In genomic region chr12:73160341-73160740, GRCm38 (mm10) we compare ENCODE assay signal across 12 mouse cellular contexts. TPM values are rescaled to one million over a fixed set of nuclear protein-coding genes. Genes with fewer than 3 reads are reported as not detected.
DNase-seq lines count a peak whose midpoint lies in the region; ATAC-seq and TF ChIP-seq lines count a peak whose summit lies in the region.
"Had no signal": no experiment of that assay in that cellular context is flagged by ENCODE, and none has a peak within 500 bp of the region (broad histone marks: within the 10 kb centered on the region; RNA-seq: fewer than 3 reads in every experiment).

No protein-coding gene starts in this region.

- H3K27ac ChIP-seq in left cerebral cortex, adult 2 months: no peak overlapping the region
- H3K27ac ChIP-seq in embryonic facial prominence, embryonic 15.5 days (replicated peaks): 0 out of 2 replicates have a peak overlapping the region, but pooled peaks have one; percentile 3
- H3K27ac ChIP-seq in kidney, adult 2 months (ENCODE audit: insufficient read depth, low read depth, low read length): no peak overlapping the region
- H3K27ac ChIP-seq: neural tube, embryonic 13.5 days had no signal

- H3K4me2 ChIP-seq in embryonic facial prominence, embryonic 15.5 days (replicated peaks): no peak overlapping the region
- H3K4me2 ChIP-seq: neural tube, embryonic 13.5 days had no signal

- H3K4me1 ChIP-seq in embryonic facial prominence, embryonic 15.5 days: no peaks in the 10 kb centered on the region
- H3K4me1 ChIP-seq in kidney, adult 2 months (ENCODE audit: control insufficient read depth, insufficient read depth, low read length): 0 out of 2 replicates have a peak, but pooled peaks cover 7% of the 10 kb centered on the region

- no peak overlapping the region for H3K4me3 ChIP-seq in left cerebral cortex, adult 2 months
- no peak overlapping the region for H3K4me3 ChIP-seq in embryonic facial prominence, embryonic 15.5 days (replicated peaks)
- no peak overlapping the region for H3K4me3 ChIP-seq in kidney, adult 2 months (ENCODE audit: insufficient read depth, low read depth, low read length)
- H3K4me3 ChIP-seq: neural tube, embryonic 13.5 days had no signal

- no peaks in the 10 kb centered on the region for H3K36me3 ChIP-seq in embryonic facial prominence, embryonic 15.5 days
- no peaks in the 10 kb centered on the region for H3K36me3 ChIP-seq in kidney, adult 2 months (ENCODE audit: control insufficient read depth, insufficient read depth, low read length)
- H3K36me3 ChIP-seq: neural tube, embryonic 13.5 days had no signal

- TF ChIP-seq CTCF in left cerebral cortex, adult 2 months (IDR thresholded peaks at IDR 0.05): peak; percentile 4
- TF ChIP-seq CTCF in kidney, adult 2 months (conservative IDR thresholded peaks at IDR 0.05; ENCODE audit: insufficient read depth, insufficient read length, low read depth, low read length): no peak

- no peak overlapping the region for H3K9ac ChIP-seq in embryonic facial prominence, embryonic 15.5 days
- H3K9ac ChIP-seq: neural tube, embryonic 13.5 days had no signal

- WGBS in embryonic facial prominence, embryonic 15.5 days: 46% methylated on average over 4 of the region's 4 CpGs
- 50% methylated on average over 4 of the region's 4 CpGs for WGBS in kidney, adult 2 months

- no peaks in the 10 kb centered on the region for H3K9me3 ChIP-seq in embryonic facial prominence, embryonic 15.5 days (replicated peaks)

- DNase-seq in left cerebral cortex, adult 2 months (ENCODE audit: extremely low spot score in 1 of 2, low spot score in 2 of 2): no peak
- no peak for DNase-seq in left cerebral cortex, postnatal 14 days (ENCODE audit: low spot score in 2 of 2)
- peak; percentile 57 to 73 for DNase-seq in lung, adult 18-20 months
- peak; percentile 6 for DNase-seq in ovary, postnatal 14 days (ENCODE audit: low spot score)
- DNase-seq in kidney, adult 2 months: no peak
- no peak for DNase-seq in thymus, postnatal 25 days
- DNase-seq: cerebellum, adult 2 months; gastrocnemius, postnatal 25 days; left cerebral cortex, postnatal 4 days had no signal

- no peaks in the 10 kb centered on the region for H3K27me3 ChIP-seq in embryonic facial prominence, embryonic 15.5 days
- H3K27me3 ChIP-seq in kidney, adult 2 months (replicated peaks; ENCODE audit: control insufficient read depth, insufficient read depth, low read length): no peaks in the 10 kb centered on the region
- H3K27me3 ChIP-seq: neural tube, embryonic 13.5 days had no signal

- no peak for ATAC-seq in embryonic facial prominence, embryonic 15.5 days (ENCODE audit: insufficient number of reproducible peaks, low FRiP score, low TSS enrichment, low read depth)
- ATAC-seq: inflammation-experienced regulatory T-cells, adult 6 months had no signal

- intact Hi-C loops in left cerebral cortex, adult 2 months (cut with DNase I): no loop called here
- intact Hi-C loops in left cerebral cortex, postnatal 14 days (cut with DNase I): no loop called here

- TF ChIP-seq POLR2A in kidney, adult 2 months (IDR thresholded peaks at IDR 0.05; ENCODE audit: low read depth, low read length): no peak

RNA-seq across cellular contexts. Expression of gene Mnat1, which starts 36.8 kb away (rescaled TPM):
- 10 to 100 TPM; 19.3 to 24.5 TPM for total RNA-seq in left cerebral cortex, adult 2 months (2021)
- total RNA-seq in left cerebral cortex, postnatal 14 days (2021): 10 to 100 TPM; 18.3 to 19.1 TPM
- 35.4 and 35.6 TPM in 2 replicates for polyA plus RNA-seq in embryonic facial prominence, embryonic 15.5 days (2015; fragmentation: Nextera tagmentation; extraction: Ambion mirVana)
- 6.5 and 7.9 TPM in 2 replicates for polyA plus RNA-seq in kidney, adult 2 months (2012; rRNA removed)

RNA-seq across cellular contexts. Expression of gene Six4, which starts 47.1 kb away (rescaled TPM):
- total RNA-seq in left cerebral cortex, adult 2 months (2021): 1 to 10 TPM; 2.4 to 2.7 TPM
- under 1 TPM; 0.47 to 0.86 TPM for total RNA-seq in left cerebral cortex, postnatal 14 days (2021)
- polyA plus RNA-seq in embryonic facial prominence, embryonic 15.5 days (2015; fragmentation: Nextera tagmentation; extraction: Ambion mirVana): 4.8 and 5.2 TPM in 2 replicates
- 0.78 and 0.81 TPM in 2 replicates for polyA plus RNA-seq in kidney, adult 2 months (2012; rRNA removed)

Comparison
In these comparisons a context has a peak if more than half of its experiments do, and no peak if none do; other contexts are left out.
1. DNase-seq: peak in lung, adult 18-20 months (2 of 2) and ovary, postnatal 14 days (single experiment); none in left cerebral cortex, adult 2 months (0 of 2), left cerebral cortex, postnatal 14 days (0 of 2), kidney, adult 2 months (single experiment) and thymus, postnatal 25 days (single experiment).